Mouse (Mus musculus): Measurements from ENCODE around the gene Syt1.

DNA sequence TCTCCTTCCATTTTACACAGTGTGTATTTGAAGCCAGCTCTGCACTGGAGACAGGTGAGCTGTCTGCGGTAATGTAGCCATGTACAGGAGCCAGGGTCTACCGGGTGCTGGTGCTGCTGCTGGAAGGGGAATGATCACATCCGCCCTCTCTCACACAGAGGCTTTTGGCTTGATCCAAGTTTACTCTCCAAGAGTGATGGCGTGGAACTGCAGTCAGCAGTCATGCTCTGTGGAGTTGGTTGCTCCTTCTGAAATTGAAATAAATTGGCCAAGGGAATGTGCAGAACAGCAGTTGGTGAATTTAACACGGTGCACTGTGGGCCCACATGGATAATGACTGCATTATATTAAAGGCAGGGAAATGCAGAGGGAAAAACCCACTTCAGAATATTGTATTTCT is 228.0 kb downstream of the Syt1 start:
- no peak for TF ChIP-seq POLR2A (IDR thresholded peaks at IDR 0.05; ENCODE audit: extremely low read depth, insufficient read depth, low read length)
- no peak for TF ChIP-seq CTCF (IDR thresholded peaks at IDR 0.05; ENCODE audit: extremely low read depth, insufficient read depth, low read length)

Data from cortical plate, adult 2 months (tissue).